Mouse (Mus musculus) CD8-positive naive resting alpha-beta T cell, adult 2 months (primary cell): ENCODE data around the gene Dse.

Experiments used
- DNase-seq, 2 experiments: peaks; one replicate each; pipeline ENCODE4 v3.0.0; 2022; ENCODE audit warnings: low read depth in 2 of 2, low spot score in 2 of 2

Dse gene

DNA sequence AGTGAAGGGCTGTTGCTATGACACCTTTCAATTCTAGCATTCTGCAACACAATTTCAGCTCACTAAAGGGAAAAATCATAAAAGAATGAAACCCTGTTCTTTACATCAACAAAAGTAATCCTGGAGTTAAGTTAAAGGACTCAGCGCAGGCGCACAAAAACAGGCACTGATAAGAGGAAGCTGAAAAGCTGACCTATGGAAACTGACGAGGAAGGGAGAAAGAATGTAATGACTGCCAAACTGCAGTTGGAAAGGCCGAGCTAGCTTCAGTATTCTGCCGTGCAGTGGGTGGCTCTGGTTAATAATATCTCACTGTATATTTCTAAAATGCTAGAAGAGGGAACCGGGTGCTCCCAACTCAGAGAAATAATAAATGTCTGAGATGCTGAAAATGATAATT is 69.5 kb downstream of the Dse start:
- DNase-seq: no peak

DNA sequence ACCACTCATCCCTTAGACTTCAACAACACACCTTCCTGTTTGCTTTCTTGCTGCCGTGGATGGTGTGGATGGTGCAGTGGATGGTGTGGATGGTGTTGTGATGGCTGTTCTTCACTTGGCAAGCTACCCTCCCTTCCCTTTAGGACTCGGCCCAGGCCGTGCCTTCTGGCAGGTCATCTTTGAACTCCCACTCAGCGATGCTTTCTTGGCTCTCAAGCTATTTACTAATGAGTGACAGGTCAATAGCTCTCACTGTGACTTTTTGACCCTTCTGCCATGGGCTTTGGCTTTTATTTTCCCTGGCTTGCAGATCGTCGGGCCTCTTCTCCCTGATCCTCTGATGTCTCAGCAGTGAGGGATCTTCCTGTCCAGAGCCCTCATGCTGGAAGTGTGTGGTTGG is 71.1 kb downstream of the Dse start:
- no peak for DNase-seq

DNA sequence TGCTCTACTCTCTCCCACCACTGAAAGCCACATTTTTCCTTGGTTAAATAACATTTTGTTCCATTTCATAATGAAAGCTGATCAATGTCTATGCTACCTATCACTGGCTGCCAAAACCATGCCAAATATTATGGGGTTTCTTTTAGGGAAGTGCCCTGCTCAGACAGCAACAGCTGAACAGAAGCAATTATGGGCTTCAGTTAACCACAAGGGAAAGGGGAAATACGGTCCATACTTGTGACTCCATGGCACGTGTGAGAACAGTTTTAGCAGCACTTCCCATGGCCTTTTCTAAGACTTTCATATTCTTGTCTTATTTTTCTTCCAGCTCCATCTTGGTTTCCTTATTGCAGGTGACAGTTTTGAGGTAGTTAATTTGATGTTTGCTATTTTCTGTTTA is 76.2 kb downstream of the Dse start:
- DNase-seq: no peak

DNA sequence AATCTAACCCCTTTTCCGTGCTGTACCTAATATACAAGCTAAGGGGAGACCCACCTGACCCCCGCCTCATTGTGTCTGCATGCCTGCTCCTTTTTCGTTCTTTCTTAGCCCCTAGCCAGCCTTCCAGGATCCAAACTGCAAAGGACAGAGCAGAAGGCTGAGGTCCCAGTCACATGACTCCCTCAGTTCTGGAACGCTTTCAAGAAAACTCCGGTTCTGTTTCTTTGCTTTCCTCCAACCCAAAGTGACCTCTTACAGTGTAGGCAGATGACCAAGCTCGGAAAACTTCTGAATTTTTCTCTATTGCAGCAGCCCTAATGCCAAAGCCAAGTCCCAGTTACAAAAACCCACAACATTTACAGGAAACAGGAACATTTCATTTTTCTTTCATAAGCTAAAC is 79.1 kb downstream of the Dse start:
- no peak for DNase-seq

DNA sequence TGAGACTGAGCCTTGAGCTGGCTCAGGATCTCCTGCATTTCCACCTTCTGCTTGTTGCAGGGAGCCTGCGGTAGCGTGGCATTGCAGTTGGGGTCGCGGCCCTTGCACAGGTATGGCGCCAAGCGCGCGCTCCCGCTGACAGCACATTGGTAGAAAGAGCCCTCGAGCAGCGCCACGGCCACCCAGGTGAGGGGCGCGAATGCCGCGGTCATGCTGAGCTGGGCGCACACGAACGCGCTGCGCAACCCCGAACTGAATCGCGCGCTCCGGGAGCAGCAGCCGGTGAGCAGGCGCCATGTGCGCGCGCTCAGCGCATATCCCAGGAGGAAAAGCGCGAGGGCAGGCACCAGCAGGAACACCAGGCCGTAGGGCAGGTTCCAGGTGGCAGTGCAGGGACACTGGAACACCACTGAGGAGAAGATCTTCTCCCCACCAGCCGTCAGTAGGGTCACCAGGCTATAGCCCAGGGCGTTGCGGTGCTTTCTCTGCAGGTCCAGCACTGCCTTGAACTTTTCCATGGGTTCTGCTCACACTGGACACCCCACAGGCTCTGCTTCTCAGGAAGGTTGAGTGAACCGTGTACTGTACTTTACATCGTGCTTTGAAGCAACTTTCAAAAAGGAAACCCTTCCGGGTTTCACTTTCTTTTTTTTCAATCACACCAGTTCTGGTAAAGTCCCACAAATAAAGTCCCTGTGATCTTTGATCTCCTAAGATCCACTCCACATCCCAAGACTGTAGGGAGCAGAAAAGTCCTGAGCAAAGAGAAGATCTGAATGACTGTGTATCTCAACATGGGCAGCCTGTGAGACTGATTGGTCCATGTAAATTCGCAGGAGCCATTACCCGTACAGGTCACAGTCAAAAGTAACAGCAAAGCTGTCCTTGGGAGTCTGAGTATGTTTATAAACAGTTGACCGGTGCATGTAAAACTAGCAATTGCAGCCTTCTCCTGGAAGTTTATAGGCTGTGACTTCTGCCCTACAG is 79.8 kb downstream of the Dse start, which contains the start of gene Calhm6:
Gene Calhm6, minus strand, starts transcription at position 593 of the 987 bp plus-strand sequence.
- peak; percentile 40 to 53 for DNase-seq

DNA sequence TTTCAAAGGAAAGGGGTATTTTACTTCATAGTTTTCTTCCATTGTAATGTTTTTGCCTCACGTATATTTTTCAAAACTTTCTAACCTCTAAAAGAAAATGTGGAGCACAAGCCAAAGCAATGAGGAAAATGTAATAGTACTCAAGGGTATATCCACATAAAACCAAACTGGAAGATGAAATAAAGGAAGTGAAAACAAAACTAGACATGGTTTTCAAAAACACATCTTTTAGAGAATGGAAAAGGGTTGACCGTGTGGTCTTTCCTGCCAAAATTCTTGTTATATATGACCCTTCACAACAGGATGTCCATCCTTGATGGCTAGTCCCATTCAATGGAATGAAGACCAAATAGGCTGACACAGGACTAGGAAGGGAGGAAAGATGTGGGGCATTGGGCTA is 89.1 kb downstream of the Dse start:
- DNase-seq: no peak

DNA sequence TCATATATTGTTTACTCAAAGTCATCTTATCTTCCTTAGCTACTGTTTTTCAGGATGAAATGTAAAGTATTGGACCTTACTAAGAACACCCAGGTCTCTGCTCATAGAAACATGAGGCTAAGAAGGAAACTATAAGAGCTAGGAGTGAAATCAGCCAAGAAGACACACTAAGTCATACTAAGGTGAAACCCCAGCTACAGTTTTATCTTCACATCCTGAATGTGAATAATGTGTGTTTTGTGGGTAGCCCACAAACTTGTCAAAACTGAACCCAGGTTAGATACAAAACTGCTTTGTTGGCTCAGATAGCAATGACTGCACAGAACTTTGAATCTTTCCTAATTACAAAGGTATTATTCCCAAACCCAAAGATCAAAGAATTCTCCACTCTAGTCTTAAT is 89.7 kb downstream of the Dse start:
- no peak for DNase-seq

DNA sequence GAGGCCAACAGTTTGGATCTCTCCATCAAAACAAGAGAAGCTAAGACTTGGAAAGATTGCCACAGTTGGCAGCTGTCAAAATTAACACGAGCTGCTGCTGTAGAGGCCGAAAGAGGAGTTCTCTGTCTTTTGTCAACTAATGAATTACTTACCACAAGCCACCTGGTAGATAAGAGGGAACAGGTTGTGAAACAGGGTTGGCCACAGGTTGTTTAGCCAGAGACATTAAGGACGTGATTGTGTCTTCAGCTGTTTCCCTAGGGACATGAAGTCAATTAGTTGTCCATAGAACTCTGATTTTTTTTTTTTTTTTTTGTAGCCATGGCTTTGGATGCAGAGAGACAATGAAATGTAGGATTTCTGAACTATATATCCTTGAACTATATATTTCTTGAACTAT is 90.4 kb downstream of the Dse start:
- no peak for DNase-seq

DNA sequence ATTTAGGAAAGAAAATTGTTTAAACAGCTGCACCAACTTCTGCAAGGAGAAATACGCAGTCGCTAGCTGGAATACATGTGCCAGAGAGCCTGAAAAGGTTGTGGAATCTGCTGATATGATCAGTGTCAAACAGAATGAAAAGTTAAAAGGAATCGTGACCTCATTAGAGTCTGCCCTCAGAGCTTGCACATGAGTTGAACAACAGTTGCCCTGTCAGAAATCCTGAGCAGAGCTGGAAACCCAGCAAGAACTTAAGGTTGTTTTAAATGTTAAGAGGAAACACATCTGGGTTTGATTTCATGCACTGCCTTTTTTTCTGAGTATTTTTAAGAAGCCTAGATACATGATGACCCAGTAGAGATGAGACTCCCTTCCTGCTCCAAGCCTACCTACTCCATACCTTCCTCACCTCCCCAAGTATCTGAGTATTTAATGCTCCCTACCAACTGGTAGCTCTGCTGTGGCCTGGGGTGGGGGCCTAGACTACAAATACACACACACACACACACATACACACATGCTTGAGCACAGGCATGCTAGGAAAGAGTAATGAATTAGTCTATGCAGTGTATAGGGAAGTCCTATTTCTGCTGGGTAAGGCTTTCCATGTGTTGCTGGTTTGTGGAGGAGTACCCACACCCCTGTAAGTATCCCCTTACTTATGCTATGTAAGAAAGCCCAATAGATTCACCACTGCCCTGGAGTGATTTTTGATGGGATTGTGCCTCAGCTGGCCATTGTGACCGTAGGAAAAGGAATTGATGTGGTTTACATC is 95.4 kb downstream of the Dse start:
- DNase-seq: no peak

DNA sequence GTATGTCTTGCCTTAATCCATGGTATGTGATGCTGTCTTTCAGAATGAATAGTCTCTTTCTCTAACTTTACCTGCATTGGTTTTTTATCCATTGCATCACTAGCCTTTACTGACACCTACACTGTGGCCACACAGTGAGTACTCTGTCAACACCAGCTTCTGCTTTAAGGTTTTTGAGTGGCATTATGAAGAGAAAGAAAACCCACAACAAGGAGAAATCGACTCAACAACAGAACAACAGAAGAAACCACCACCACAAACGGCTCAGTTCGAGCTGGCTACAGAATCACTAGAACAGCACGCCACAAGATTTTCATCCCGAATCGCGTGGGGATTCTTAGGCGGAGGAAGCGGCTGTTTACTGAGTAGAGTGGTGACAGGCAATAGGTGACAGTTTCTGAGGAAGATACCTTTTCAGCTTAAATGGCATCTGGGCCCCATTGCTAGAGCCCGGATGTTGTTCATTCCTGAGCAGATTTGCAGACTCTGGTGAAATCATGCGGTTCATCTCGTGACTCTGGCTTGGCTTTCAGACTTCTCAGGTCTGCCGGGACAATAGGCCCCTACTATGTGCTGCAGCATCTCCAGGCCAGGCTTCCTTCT is 96.6 kb downstream of the Dse start:
- peak; percentile 63 to 72 for DNase-seq
